Mouse (Mus musculus): ENCODE data around the gene Cyth4. TPM values are rescaled to one million over a fixed set of nuclear protein-coding genes. Genes with fewer than 3 reads are reported as not detected.

Gene Cyth4
- polyA plus RNA-seq, 2 experiments, result 6.9 to 9.0 TPM

GRCm38 (mm10) chr15:78554545-78555313 is 42.1 kb upstream of the Cyth4 start:
- Histone ChIP-seq H3K9me3 (ENCODE audit: control insufficient read depth, low read length) (0 out of 2 replicates have a peak, but pooled peaks cover 4% of the 10 kb centered on the region), H3K4me2 (replicated peaks; ENCODE audit: low read depth, low read length, severe bottlenecking) (peak overlapping the region; percentile 13; the same call in 1 of the 2 replicates), H3K27ac (replicated peaks; ENCODE audit: low read depth, low read length) (no peak overlapping the region), H3K36me3 (ENCODE audit: control insufficient read depth, insufficient read depth, low read length) (no peaks in the 10 kb centered on the region), H3K4me3 (replicated peaks; ENCODE audit: low read length) (peak overlapping the region; percentile 16; the same call in 1 of the 2 replicates), H3K4me1 (ENCODE audit: control insufficient read depth, insufficient read depth, low read length) (no peaks in the 10 kb centered on the region), H3K27me3 (ENCODE audit: control insufficient read depth, insufficient read depth, low read length) (no peaks in the 10 kb centered on the region), H3K9ac (ENCODE audit: low read depth, low read length, severe bottlenecking) (no peak overlapping the region)
- TF ChIP-seq POLR2A (IDR thresholded peaks at IDR 0.05; ENCODE audit: borderline replicate concordance, extremely low read depth, insufficient read depth, insufficient read length), result no peak
- no peak for DNase-seq (ENCODE audit: low spot score)
- no peak for ATAC-seq (ENCODE audit: low FRiP score, low read depth)
- 61% methylated on average over 25 of the region's 25 CpGs for WGBS

DNA sequence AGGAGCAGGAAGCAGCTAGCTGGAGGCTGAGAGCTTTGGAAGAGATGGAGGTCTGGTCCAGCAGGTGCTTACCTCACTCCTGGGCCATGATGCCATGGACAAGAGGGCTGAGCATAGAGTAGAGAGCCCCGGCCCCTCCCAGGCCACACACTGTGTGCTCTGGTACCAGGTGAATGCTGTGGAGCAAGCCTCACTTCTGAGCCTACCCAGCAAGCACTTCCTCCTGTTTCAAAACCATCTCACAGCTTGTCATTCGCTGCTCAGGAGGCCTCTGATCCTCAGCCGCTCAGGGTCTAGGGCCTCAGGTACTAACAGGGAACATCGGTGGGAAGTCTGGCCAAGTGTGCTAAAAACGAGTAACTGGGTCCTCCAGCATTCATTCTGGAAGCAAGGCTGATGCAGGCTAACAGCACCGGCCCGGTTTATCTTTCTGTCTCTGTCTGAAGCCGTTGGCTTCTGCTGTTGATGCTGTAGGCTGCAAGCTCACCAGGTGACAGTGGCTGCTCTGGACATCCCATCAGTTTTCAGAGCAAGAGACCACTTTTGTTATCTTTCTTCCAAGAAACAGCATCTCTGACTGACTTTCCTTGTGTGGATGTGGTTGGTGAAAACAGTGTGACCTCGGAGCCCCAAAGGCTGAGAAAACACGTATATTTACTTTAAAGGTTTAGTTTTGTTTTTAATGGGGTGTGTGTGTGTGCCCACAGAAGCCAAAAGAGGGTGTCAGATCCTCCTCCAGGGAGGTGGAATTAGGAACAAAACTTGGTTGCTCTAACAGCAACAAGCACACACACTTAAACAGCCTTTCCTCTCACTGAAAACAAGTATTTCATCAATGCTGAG is 38.9 kb upstream of the Cyth4 start:
- ATAC-seq (ENCODE audit: low FRiP score, low read depth) (no peak), DNase-seq (ENCODE audit: low spot score) (no peak)
- H3K36me3 ChIP-seq (ENCODE audit: control insufficient read depth, insufficient read depth, low read length), result no peaks in the 10 kb centered on the region
- H3K4me2 ChIP-seq (replicated peaks; ENCODE audit: low read depth, low read length, severe bottlenecking), result no peak overlapping the region
- TF ChIP-seq POLR2A (IDR thresholded peaks at IDR 0.05; ENCODE audit: borderline replicate concordance, extremely low read depth, insufficient read depth, insufficient read length), result no peak
- no peaks in the 10 kb centered on the region for H3K9me3 ChIP-seq (ENCODE audit: control insufficient read depth, low read length)
- 57% methylated on average over 10 of the region's 10 CpGs for WGBS
- H3K9ac ChIP-seq (ENCODE audit: low read depth, low read length, severe bottlenecking), result no peak overlapping the region
- H3K27me3 ChIP-seq (ENCODE audit: control insufficient read depth, insufficient read depth, low read length), result no peaks in the 10 kb centered on the region
- H3K4me1 ChIP-seq (ENCODE audit: control insufficient read depth, insufficient read depth, low read length), result no peaks in the 10 kb centered on the region
- no peak overlapping the region for H3K27ac ChIP-seq (replicated peaks; ENCODE audit: low read depth, low read length)
- no peak overlapping the region for H3K4me3 ChIP-seq (replicated peaks; ENCODE audit: low read length)

DNA sequence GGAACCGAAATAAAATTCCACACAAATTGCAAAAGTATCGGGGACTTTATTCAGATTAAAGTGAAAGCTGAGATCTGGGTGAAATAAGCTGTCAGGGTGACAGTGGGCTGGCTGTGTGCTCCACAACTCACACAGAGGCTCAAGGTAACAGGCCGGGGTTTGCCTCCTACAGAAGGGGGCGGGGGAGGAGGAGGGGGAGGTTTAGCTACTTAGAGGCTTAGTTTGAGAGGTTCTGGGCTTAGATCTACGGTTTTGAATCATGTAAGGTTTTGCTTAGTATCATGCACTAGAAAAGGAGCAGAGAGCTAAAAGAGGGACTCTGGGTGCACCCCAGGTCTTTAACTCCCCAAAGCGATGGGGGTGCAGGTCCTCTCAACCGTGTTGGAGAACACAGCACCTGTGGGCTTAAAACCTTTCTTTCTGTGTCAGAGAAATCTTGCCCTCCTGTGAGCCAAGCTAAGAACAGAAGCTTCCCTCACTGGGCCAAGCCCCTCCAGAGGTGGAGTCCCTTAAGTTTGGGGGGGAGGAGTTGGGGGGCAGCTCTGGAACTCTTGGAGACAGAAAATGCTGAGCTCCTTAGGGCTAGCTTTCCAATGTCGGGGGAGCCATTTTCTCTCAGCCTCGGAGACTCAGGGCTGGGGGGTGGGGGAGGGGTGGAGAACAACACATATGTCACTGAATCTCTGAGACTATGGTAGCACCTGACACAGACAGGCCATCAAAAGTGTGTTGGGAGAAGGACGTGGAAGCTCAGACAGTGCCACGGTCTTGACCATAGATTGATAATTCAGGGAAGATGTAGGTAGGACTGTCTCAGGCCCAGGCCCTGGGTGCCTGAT is 37.5 kb upstream of the Cyth4 start:
- H3K4me2 ChIP-seq (replicated peaks; ENCODE audit: low read depth, low read length, severe bottlenecking), result no peak overlapping the region
- H3K9ac ChIP-seq (ENCODE audit: low read depth, low read length, severe bottlenecking), result no peak overlapping the region
- 60% methylated on average over 11 of the region's 11 CpGs for WGBS
- no peaks in the 10 kb centered on the region for H3K27me3 ChIP-seq (ENCODE audit: control insufficient read depth, insufficient read depth, low read length)
- H3K9me3 ChIP-seq (ENCODE audit: control insufficient read depth, low read length), result no peaks in the 10 kb centered on the region
- ATAC-seq (ENCODE audit: low FRiP score, low read depth), result no peak
- DNase-seq (ENCODE audit: low spot score), result no peak
- H3K27ac ChIP-seq (replicated peaks; ENCODE audit: low read depth, low read length), result no peak overlapping the region
- H3K4me3 ChIP-seq (replicated peaks; ENCODE audit: low read length), result no peak overlapping the region
- no peaks in the 10 kb centered on the region for H3K36me3 ChIP-seq (ENCODE audit: control insufficient read depth, insufficient read depth, low read length)
- no peak for TF ChIP-seq POLR2A (IDR thresholded peaks at IDR 0.05; ENCODE audit: borderline replicate concordance, extremely low read depth, insufficient read depth, insufficient read length)
- H3K4me1 ChIP-seq (ENCODE audit: control insufficient read depth, insufficient read depth, low read length), result no peaks in the 10 kb centered on the region

GRCm38 (mm10) chr15:78563344-78563743 is 33.5 kb upstream of the Cyth4 start:
- Histone ChIP-seq H3K27ac (replicated peaks; ENCODE audit: low read depth, low read length) (no peak overlapping the region), H3K9ac (ENCODE audit: low read depth, low read length, severe bottlenecking) (no peak overlapping the region), H3K9me3 (ENCODE audit: control insufficient read depth, low read length) (no peaks in the 10 kb centered on the region), H3K4me3 (replicated peaks; ENCODE audit: low read length) (no peak overlapping the region), H3K4me2 (replicated peaks; ENCODE audit: low read depth, low read length, severe bottlenecking) (no peak overlapping the region), H3K36me3 (ENCODE audit: control insufficient read depth, insufficient read depth, low read length) (no peaks in the 10 kb centered on the region), H3K4me1 (ENCODE audit: control insufficient read depth, insufficient read depth, low read length) (no peaks in the 10 kb centered on the region), H3K27me3 (ENCODE audit: control insufficient read depth, insufficient read depth, low read length) (no peaks in the 10 kb centered on the region)
- WGBS, result 98% methylated on average over 3 of the region's 3 CpGs
- DNase-seq (ENCODE audit: low spot score) (no peak), ATAC-seq (ENCODE audit: low FRiP score, low read depth) (no peak)
- no peak for TF ChIP-seq POLR2A (IDR thresholded peaks at IDR 0.05; ENCODE audit: borderline replicate concordance, extremely low read depth, insufficient read depth, insufficient read length)

GRCm38 (mm10) chr15:78563937-78564336 is 32.9 kb upstream of the Cyth4 start:
- WGBS, result 78% methylated on average over 5 of the region's 5 CpGs
- Histone ChIP-seq H3K4me2 (replicated peaks; ENCODE audit: low read depth, low read length, severe bottlenecking) (no peak overlapping the region), H3K27me3 (ENCODE audit: control insufficient read depth, insufficient read depth, low read length) (no peaks in the 10 kb centered on the region), H3K4me3 (replicated peaks; ENCODE audit: low read length) (no peak overlapping the region), H3K9ac (ENCODE audit: low read depth, low read length, severe bottlenecking) (no peak overlapping the region), H3K36me3 (ENCODE audit: control insufficient read depth, insufficient read depth, low read length) (no peaks in the 10 kb centered on the region), H3K9me3 (ENCODE audit: control insufficient read depth, low read length) (no peaks in the 10 kb centered on the region), H3K27ac (replicated peaks; ENCODE audit: low read depth, low read length) (no peak overlapping the region), H3K4me1 (ENCODE audit: control insufficient read depth, insufficient read depth, low read length) (no peaks in the 10 kb centered on the region)
- DNase-seq (ENCODE audit: low spot score) (no peak), ATAC-seq (ENCODE audit: low FRiP score, low read depth) (no peak)
- TF ChIP-seq POLR2A (IDR thresholded peaks at IDR 0.05; ENCODE audit: borderline replicate concordance, extremely low read depth, insufficient read depth, insufficient read length), result no peak
